ENCODE assay signal across 9 mouse cellular contexts in the genomic region with DNA sequence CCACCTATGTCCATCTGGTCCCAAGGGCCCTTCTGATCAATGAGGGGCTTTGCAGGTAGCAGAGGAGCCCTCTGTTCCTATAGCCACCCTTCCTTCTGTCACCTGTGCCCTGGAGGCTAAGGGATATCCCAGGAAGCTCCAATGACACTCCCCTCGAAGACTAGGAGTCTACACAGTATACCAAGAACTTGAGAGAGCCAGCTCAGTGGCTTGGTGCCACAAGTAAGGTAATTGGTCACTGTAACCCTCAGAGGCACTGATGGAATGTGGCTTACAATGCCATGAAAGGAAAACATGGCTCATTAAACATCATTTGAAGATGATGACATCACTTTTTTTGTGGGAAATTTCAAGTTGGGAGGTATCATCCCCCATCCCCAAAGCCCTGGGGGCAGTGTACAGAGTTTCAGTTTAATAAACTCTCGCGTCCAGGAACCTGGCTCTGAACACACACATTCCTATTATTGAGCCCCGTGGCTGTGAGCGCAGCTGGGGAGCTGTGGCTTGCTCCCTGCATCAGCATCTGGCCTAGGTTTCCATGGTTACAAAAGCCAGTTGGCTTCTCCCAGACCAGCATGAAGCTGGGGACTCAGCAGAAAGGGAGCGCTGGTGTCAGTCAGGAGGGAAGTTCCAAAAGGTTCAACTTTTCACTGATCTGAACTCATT.
DNase-seq lines count a peak whose midpoint lies in the region; ATAC-seq and TF ChIP-seq lines count a peak whose summit lies in the region.
"Had no signal": no experiment of that assay in that cellular context is flagged by ENCODE, and none has a peak within 500 bp of the region (broad histone marks: within the 10 kb centered on the region; RNA-seq: fewer than 3 reads in every experiment).

No protein-coding gene starts in this region.

- peaks cover 30% of the 10 kb centered on the region for H3K36me3 ChIP-seq in limb, embryonic 13.5 days

- TF ChIP-seq CTCF in layer of hippocampus, adult 2 months (conservative IDR thresholded peaks at IDR 0.05) = 0 out of 2 replicates have a peak, but pooled peaks have one; percentile 2

- DNase-seq in layer of hippocampus, adult 2 months (ENCODE audit: low spot score in 2 of 2) = no peak
- DNase-seq in layer of hippocampus, postnatal 36 days = no peak
- peak; percentile 78 for DNase-seq in forelimb bud, embryonic 11.5 days (ENCODE audit: low read depth, low spot score)
- peak; percentile 24 for DNase-seq in telencephalon, adult 2 months (ENCODE audit: low read depth, low spot score)
- no peak for DNase-seq in cerebellum, adult 11 months
- DNase-seq in cerebellum, postnatal 14 days = no peak
- no peak for DNase-seq in urinary bladder, adult 18-20 months (ENCODE audit: low spot score in 2 of 2)
- DNase-seq: thymus, postnatal 36 days had no signal

- no peak overlapping the region for H3K9ac ChIP-seq in limb, embryonic 13.5 days

- no peak overlapping the region for H3K4me3 ChIP-seq in layer of hippocampus, adult 2 months
- no peak overlapping the region for H3K4me3 ChIP-seq in limb, embryonic 13.5 days

- no peak overlapping the region for H3K4me2 ChIP-seq in limb, embryonic 13.5 days (replicated peaks)

- H3K27me3 ChIP-seq in limb, embryonic 13.5 days = 0 out of 2 replicates have a peak, but pooled peaks cover 4% of the 10 kb centered on the region

- 13% methylated on average over 6 of the region's 6 CpGs for WGBS in limb, embryonic 13.5 days

- peaks cover 31% of the 10 kb centered on the region for H3K4me1 ChIP-seq in limb, embryonic 13.5 days

- H3K27ac ChIP-seq in layer of hippocampus, adult 2 months = peak overlapping the region; percentile 18; the same call in 1 of the 2 replicates
- H3K27ac ChIP-seq in limb, embryonic 13.5 days = no peak overlapping the region

- peak; percentile 55 for ATAC-seq in limb, embryonic 13.5 days (ENCODE audit: low FRiP score, low read depth)

- H3K9me3 ChIP-seq in limb, embryonic 13.5 days = no peaks in the 10 kb centered on the region

Comparison
In these comparisons a context has a peak if more than half of its experiments do, and no peak if none do; other contexts are left out.
1. DNase-seq: peak in forelimb bud, embryonic 11.5 days (single experiment) and telencephalon, adult 2 months (single experiment); none in layer of hippocampus, adult 2 months (0 of 2), layer of hippocampus, postnatal 36 days (0 of 2), cerebellum, adult 11 months (single experiment), cerebellum, postnatal 14 days (0 of 2) and urinary bladder, adult 18-20 months (0 of 2).